Mouse (Mus musculus) midbrain, embryonic 15.5 days (tissue): Measurements from ENCODE around the gene Magi2. TPM values are rescaled to one million over a fixed set of nuclear protein-coding genes. Genes with fewer than 3 reads are reported as not detected.

Experiments used
- ATAC-seq: fragments of 200-750 bp; cut with Nextera tagmentation; replicated peaks from 2 replicates; pipeline ENCODE4 v1.8.0; 2017; ENCODE audit warnings: moderate TSS enrichment
- H3K27ac ChIP-seq: fragments of 300-500 bp; sonication (generic); 2 replicates; pipeline ENCODE4 v1.5.1; 2015; ENCODE audit warnings: mild to moderate bottlenecking, inconsistent platforms
- H3K27me3 ChIP-seq: fragments of 300-500 bp; sonication (generic); replicated peaks from 2 replicates; pipeline ENCODE4 v1.6.1; 2015; ENCODE audit warnings: inconsistent platforms
- H3K36me3 ChIP-seq: fragments of 300-500 bp; sonication (generic); replicated peaks from 2 replicates; pipeline ENCODE4 v1.6.1; 2015; ENCODE audit warnings: inconsistent platforms
- H3K4me1 ChIP-seq: fragments of 300-500 bp; sonication (generic); 2 replicates; pipeline ENCODE4 v1.6.1; 2015; ENCODE audit warnings: inconsistent platforms
- H3K4me2 ChIP-seq: fragments of 300-500 bp; sonication (generic); 2 replicates; pipeline ENCODE4 v1.6.1; 2015; ENCODE audit warnings: inconsistent platforms, mild to moderate bottlenecking, moderate library complexity
- H3K4me3 ChIP-seq: fragments of 300-500 bp; sonication (generic); 2 replicates; pipeline ENCODE4 v1.5.1; 2015; ENCODE audit warnings: mild to moderate bottlenecking, inconsistent platforms
- H3K9ac ChIP-seq: fragments of 300-500 bp; sonication (generic); 2 replicates; pipeline ENCODE4 v1.6.1; 2015; ENCODE audit warnings: mild to moderate bottlenecking, inconsistent platforms
- H3K9me3 ChIP-seq: fragments of 300-500 bp; sonication (generic); 2 replicates; pipeline ENCODE4 v1.6.1; 2016; ENCODE audit warnings: inconsistent platforms
- WGBS: fragments of 180-500 bp; shearing (Covaris S2); methylation state at CpG from one replicate; pipeline ENCODE4 v1.1.7; 2015; ENCODE audit warnings: mixed read lengths; 5-methylcytosine and 5-hydroxymethylcytosine counted together
- polyA plus RNA-seq: library from polyadenylated mRNA; unstranded; fragments of >200 nt; fragmentation: Nextera tagmentation; extraction: Ambion mirVana; gene quantifications from 2 replicates; pipeline ENCODE4 v1.2.1, GENCODE M21; 2015

Magi2 gene
- polyA plus RNA-seq, 1 experiment from 2014 or later: 35.9 TPM

DNA sequence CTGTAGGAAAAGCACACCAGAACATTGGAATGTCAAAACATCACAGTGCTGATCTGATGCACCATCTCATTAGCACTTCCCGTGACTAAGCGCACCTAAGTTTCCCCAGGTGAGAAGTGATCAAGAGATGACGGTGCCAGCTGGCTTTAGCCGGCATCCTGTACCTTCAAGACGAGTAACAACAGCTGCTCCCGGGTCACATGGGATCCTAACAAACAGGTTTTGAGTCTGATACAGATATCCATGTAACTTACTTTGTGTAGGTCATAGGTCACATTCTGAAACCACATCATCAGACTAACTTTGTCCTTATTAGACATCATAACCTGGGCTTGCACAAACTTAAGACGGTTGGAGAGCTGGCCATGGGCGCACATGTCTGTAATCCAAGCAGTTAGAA, 1522.0 kb downstream of the Magi2 start:
- no peak overlapping the region for H3K4me3 ChIP-seq
- no peak overlapping the region for H3K4me2 ChIP-seq
- H3K36me3 ChIP-seq: no peaks in the 10 kb centered on the region
- H3K9me3 ChIP-seq: no peaks in the 10 kb centered on the region
- no peak overlapping the region for H3K27ac ChIP-seq
- no peak overlapping the region for H3K9ac ChIP-seq
- ATAC-seq: no peak
- H3K4me1 ChIP-seq: peaks cover 14% of the 10 kb centered on the region
- 89% methylated on average over 8 of the region's 8 CpGs for WGBS
- 0 out of 2 replicates have a peak, but pooled peaks cover 2% of the 10 kb centered on the region for H3K27me3 ChIP-seq

- Histone ChIP-seq H3K9me3 (no peaks in the 10 kb centered on the region), H3K4me2 (no peak overlapping the region), H3K9ac (no peak overlapping the region), H3K4me3 (no peak overlapping the region), H3K27me3 (0 out of 2 replicates have a peak, but pooled peaks cover 2% of the 10 kb centered on the region), H3K36me3 (no peaks in the 10 kb centered on the region), H3K27ac (no peak overlapping the region), H3K4me1 (peaks cover 14% of the 10 kb centered on the region)
- WGBS: 88% methylated on average over 3 of the region's 3 CpGs
- ATAC-seq: no peak
Observed at GRCm38 (mm10) chr5:20749535-20749934, 1522.7 kb downstream of the Magi2 start.

- no peak overlapping the region for H3K9ac ChIP-seq
- 0 out of 2 replicates have a peak, but pooled peaks cover 2% of the 10 kb centered on the region for H3K27me3 ChIP-seq
- no peak overlapping the region for H3K27ac ChIP-seq
- H3K4me3 ChIP-seq: no peak overlapping the region
- H3K9me3 ChIP-seq: no peaks in the 10 kb centered on the region
- no peak for ATAC-seq
- H3K4me2 ChIP-seq: no peak overlapping the region
- peaks cover 14% of the 10 kb centered on the region for H3K4me1 ChIP-seq
- 16% methylated on average over 7 of the region's 7 CpGs for WGBS
- no peaks in the 10 kb centered on the region for H3K36me3 ChIP-seq
Observed at GRCm38 (mm10) chr5:20751000-20751399, 1524.2 kb downstream of the Magi2 start.

DNA sequence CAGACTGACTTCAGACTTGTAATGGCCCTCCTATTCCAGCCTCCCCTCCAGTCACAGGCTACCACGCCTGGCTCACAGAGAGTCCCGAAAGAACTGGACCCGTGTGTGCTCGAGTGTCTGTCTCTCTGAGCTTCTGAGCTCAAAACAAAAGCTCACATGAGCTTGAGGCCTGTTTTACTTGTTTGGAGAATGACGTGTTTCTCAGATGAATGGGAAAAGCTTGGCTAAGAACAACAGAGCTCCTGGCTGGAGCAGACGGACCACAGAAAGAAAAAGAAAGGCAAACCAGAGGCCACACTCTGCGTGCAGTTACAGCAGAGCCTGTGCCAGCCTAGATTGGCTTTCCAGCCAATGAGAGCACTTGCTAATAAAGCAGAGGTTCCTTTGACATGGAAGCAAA, 1524.9 kb downstream of the Magi2 start:
- Histone ChIP-seq H3K9me3 (no peaks in the 10 kb centered on the region), H3K9ac (no peak overlapping the region), H3K4me1 (peaks cover 14% of the 10 kb centered on the region), H3K36me3 (no peaks in the 10 kb centered on the region), H3K27me3 (0 out of 2 replicates have a peak, but pooled peaks cover 2% of the 10 kb centered on the region), H3K4me3 (no peak overlapping the region), H3K4me2 (no peak overlapping the region), H3K27ac (no peak overlapping the region)
- ATAC-seq: peak; percentile 55; the same call in 1 of the 2 replicates
- WGBS: 23% methylated on average over 7 of the region's 7 CpGs

DNA sequence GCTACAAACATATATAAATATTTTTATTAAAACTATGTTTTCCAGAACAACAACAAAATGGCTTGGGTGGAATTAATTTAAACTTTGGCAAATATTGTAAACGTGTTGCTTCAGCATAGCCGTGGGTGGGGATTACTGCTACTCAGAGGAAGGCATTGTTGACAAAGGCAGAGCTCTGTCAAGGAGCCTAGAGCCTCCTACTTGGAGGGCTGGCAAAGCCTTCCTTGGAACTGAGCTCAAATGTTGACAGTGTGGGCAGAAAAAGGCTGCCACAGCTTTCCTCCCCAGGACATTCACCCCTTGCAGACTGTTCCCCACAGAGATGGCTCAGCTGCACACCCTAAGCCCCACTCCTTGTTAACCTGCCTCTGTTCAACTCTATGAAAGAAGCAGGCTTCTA, 1526.3 kb downstream of the Magi2 start:
- Histone ChIP-seq H3K4me3 (no peak overlapping the region), H3K27ac (no peak overlapping the region), H3K9me3 (no peaks in the 10 kb centered on the region), H3K27me3 (0 out of 2 replicates have a peak, but pooled peaks cover 2% of the 10 kb centered on the region), H3K4me2 (no peak overlapping the region), H3K36me3 (no peaks in the 10 kb centered on the region), H3K4me1 (peaks cover 14% of the 10 kb centered on the region), H3K9ac (no peak overlapping the region)
- 32% methylated on average over 2 of the region's 2 CpGs for WGBS
- ATAC-seq: no peak

GRCm38 (mm10) chr5:20753963-20754362, 1527.1 kb downstream of the Magi2 start:
- H3K27me3 ChIP-seq: 0 out of 2 replicates have a peak, but pooled peaks cover 2% of the 10 kb centered on the region
- H3K9ac ChIP-seq: no peak overlapping the region
- 76% methylated on average over 5 of the region's 5 CpGs for WGBS
- H3K36me3 ChIP-seq: no peaks in the 10 kb centered on the region
- ATAC-seq: no peak
- H3K27ac ChIP-seq: no peak overlapping the region
- no peak overlapping the region for H3K4me2 ChIP-seq
- H3K9me3 ChIP-seq: no peaks in the 10 kb centered on the region
- peaks cover 14% of the 10 kb centered on the region for H3K4me1 ChIP-seq
- H3K4me3 ChIP-seq: no peak overlapping the region
